Mouse (Mus musculus) liver, postnatal 0 days (tissue): ENCODE measurements at regions not wholly inside any gene's neighbourhood (a gene's known extent, or its start where the extent isn't known, plus 50 kb on each side); places are given as distances from the start of the nearest gene placed in this dataset.

ENCODE experiments used
- CTCF ChIP-seq: sonication (generic); IDR thresholded peaks from 2 replicates; pipeline ENCODE4 v1.5.1; 2016; ENCODE audit warnings: antibody characterized with exemption, low read depth
- EP300 ChIP-seq: IDR thresholded peaks from 2 replicates; pipeline ENCODE4 v1.6.1; 2016; ENCODE audit warnings: antibody characterized with exemption, low read depth, mild to moderate bottlenecking

- TF ChIP-seq EP300 (no peak), CTCF (no peak)
Measured at GRCm38 (mm10) chr8:8307487-8307886, 353.6 kb downstream of the Efnb2 start.
